Mouse (Mus musculus): ENCODE results near the gene Klk1. TPM values are rescaled to one million over a fixed set of nuclear protein-coding genes. Genes with fewer than 3 reads are reported as not detected.
A peak's percentile ranks its signal among the peaks of the same experiment; 100 is the strongest.
"Not testable (repeated sequence)": the region's sequence is repeated elsewhere in the genome, so short reads cannot be mapped to it uniquely, and the experiment has no call there.

Gene Klk1
- total RNA-seq (2021): under 1 TPM in 1 of 2 experiments, not detected in 1; 0.45 TPM
- long read RNA-seq, experiment 1: 0 reads
- long read RNA-seq, experiment 2, transcript Klk1-201 (5 exons, 954 nt): major isoform, 41 of 47 reads
- long read RNA-seq, experiment 2, partial matches to known transcripts: 6 of 47 reads
- long read RNA-seq, experiment 2, other reads (novel, unspliced or antisense): 0 of 47 reads

DNA sequence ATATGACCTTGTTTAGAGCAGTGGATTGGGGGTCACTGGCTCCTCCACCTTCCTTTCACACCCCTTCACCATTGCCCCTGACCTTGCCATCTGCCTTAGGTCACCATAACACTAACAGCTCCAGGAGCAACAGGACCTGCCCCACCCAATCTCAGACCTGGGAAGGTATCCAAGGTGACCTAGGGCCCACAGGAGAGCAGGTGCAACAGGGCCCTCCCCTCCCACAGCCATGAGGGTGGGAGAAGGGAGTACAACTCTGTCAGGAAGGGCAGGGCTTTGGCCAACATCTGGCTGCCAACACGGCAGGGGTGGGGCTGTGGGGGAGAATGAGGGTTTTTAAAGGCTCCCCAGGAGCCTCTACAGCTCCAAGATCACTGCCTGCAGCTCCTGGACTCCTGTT lies at the start of gene Klk1:
Gene Klk1, plus strand, starts transcription at position 285 of the 400 bp plus-strand sequence.
- DNase-seq: no peak

DNA sequence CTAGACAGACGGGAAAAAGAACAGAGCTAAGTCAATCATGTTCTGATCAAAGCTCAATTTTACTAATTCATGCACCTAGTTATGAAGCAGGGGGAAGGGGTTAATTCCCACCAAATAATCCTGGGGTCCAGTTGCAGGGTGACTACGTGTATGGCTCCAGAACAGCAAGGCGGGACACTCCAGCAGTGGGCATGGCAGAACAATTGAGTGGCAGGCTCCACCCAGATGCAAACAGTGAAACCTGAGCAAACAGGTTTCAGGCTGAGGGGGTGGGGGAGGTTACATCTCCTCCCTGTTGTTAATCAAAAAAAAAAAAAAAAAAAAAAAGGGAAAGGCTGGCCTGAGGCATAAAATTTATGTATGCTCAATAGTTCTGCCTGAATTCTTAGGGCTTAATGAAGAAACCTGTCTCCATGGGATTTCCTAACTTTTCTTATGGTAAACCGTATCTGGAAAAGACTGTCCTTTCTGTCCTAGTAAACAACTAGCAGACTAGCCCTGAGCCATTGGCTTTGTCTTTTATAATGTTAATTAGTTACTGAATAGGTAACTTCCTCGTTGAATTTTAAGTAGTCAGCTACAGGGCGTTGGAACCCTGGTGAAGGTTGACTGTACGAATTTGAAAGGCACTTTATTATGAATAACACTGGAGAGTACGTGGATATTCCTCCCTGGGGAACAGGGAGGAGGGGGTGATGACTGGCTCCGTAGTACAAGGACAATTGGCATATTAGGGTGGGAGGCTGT lies 45.7 kb upstream of the Klk1 start:
- no peak for DNase-seq

DNA sequence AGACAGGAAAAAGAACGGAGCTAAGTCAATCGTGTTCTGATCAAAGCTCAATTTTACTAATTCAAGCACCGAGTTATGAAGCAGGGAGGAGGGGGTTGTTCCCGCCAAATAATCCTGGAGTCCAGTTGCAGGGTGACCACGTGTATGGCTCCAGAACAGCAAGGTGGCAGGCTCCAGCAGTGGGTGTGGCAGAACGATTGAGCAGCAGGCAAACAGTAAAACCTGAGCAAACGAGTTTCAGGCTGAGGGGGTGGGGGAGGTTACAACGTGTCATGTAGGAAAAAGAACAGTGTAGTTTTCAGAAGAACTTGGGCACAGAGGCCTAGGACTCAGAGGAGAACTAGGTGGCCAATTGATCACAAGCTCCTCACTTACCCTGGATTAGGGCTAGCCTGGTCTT lies 38.6 kb upstream of the Klk1 start:
- not testable (repeated sequence) for DNase-seq

- not testable (repeated sequence) for DNase-seq
Measured at GRCm38 (mm10) chr7:44187936-44188335, 37.2 kb upstream of the Klk1 start, which contains the start of gene Klk1b24. TSS of gene Klk1b24 (plus strand) at chr7:44188236.

DNA sequence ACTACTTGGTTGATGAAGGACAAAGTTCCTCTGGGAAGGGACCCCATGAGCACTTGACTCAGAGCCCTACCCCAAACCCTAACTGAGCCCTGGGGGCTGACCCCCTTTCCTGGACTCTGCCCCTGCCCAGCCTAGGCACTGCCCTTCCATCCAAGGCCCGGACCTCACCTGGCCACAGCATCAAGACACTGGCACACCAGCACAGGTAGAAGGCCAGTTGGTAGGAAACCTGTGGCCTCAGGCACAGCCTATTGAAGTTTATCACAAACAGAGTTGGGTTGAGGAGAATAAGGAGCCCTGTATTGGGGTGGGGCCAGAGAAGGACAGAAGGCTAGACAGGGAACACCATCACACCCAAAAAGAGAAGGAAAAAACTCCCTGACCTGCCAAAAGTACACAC lies 31.7 kb upstream of the Klk1 start:
- not testable (repeated sequence) for DNase-seq

- DNase-seq: no peak
Measured at GRCm38 (mm10) chr7:44197891-44198290, 27.3 kb upstream of the Klk1 start, which contains the start of gene Klk1b3. TSS of gene Klk1b3 (plus strand) at chr7:44198191.

DNA sequence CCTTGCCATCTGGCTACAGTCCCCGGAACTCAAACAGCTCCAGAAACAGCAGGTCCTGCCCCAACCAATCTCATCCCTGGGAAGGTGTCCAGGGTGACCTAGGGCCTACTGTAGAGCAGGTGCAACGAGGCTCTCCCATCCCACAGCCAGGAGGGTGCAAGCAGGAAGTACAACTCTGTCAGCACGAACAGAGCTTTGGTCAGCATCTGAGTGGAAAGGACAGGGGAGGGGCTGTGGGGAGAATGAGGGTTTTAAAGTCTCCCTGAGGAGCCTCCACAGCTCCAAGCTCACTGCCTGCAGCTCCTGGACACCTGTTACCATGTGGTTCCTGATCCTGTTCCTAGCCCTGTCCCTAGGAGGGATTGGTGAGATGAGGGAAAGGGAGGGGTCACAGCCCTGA lies 18.0 kb upstream of the Klk1 start, which contains the start of gene Klk1b4:
Gene Klk1b4, plus strand, starts transcription at position 301 of the 400 bp plus-strand sequence.
- DNase-seq: not testable (repeated sequence)

GRCm38 (mm10) chr7:44208307-44208706 lies 16.9 kb upstream of the Klk1 start:
- DNase-seq: no peak

GRCm38 (mm10) chr7:44215645-44216044 lies 9.5 kb upstream of the Klk1 start, which contains the start of gene Klk1b5:
TSS of gene Klk1b5 (plus strand) at chr7:44215945.
- DNase-seq: no peak

GRCm38 (mm10) chr7:44221601-44222000 lies 3.6 kb upstream of the Klk1 start:
- not testable (repeated sequence) for DNase-seq

GRCm38 (mm10) chr7:44222335-44222734 lies 2.8 kb upstream of the Klk1 start:
- DNase-seq: not testable (repeated sequence)

DNA sequence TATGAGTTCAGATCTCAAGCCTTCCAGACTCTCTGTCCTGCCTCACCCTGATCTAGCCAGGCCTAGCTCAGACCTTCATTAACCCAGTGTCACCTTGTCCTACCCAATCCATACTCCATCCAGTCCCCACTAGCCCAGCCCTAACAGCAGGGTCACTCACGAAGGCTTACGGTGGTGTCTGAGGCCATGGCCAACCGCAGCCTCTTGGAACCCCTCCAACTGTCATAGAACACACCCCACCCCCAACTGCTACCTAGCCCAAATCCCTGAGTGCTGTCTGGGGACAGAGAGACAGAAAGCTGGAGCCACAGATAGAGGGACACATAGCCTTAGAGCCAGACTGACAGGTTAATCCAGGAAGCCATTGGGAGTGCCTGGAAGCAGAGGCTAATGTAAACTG lies 10.7 kb downstream of the Klk1 start, which contains the start of gene Gm36864:
Gene Gm36864, plus strand, starts transcription at position 269 of the 400 bp plus-strand sequence.
- DNase-seq: no peak

DNA sequence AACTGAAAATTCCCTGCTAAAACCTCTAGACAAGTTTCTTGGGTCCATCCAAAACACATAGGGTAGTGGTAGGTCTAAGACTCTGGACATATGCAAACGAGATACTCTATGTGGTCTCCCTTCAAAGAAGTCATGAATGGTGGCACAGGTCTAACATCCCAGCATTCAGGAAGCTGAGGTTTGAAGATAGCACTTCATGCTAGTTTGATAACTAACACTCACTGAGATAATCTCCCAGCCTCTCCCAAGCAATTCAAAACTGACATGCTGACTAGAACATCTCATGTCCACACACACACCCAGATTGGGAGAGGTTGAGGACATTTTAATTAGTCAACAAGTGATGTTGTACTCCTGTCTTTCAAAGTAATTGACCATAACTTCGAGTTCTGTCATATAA lies 14.8 kb downstream of the Klk1 start:
- DNase-seq: no peak

DNA sequence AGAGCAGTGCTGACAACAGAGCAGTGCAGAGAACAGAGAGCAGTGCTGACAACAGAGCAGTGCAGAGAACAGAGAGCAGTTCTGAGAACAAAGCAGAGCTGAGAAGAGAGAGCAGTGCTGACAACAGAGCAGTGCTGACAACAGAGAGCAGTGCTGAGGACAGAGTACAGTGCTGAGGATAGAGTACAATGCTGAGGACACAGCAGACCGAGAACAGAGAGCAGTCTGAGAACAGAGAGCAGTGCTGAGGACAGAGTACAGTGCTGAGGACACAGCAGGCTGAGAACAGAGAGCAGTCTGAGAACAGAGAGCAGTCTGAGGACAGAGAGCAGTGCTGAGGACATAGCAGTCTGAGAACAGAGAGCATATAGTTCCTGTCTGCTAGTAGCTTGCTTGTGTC lies 15.6 kb downstream of the Klk1 start:
- no peak for DNase-seq

- no peak for DNase-seq
Measured at GRCm38 (mm10) chr7:44241163-44241562, 16.0 kb downstream of the Klk1 start.

DNA sequence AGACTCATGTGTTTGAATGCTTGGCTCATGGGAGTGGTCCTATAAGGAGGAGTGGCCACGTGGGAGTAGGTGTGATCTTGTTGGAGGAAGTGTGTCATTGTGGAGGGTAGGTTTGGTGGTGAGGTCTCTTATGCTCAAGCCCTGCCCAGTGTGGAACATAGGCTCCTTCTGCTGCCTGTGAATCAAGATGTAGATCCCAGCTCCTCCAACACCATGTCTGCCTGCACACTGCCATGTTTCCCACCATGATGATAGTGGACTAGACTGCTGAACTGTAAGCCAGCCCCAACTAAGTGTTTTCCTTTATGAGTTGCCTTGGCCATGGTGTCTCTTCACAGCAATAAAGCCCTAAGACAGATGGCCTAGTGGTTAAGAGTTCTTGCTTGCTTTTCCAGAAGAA lies 18.9 kb downstream of the Klk1 start:
- no peak for DNase-seq

GRCm38 (mm10) chr7:44246055-44246983 lies 21.2 kb downstream of the Klk1 start, which contains the start of the genes 1700028J19Rik and 2410002F23Rik:
TSS of gene 1700028J19Rik (minus strand) at chr7:44246695.
TSS of gene 2410002F23Rik (plus strand) at chr7:44246722.
- DNase-seq: peak; percentile 94

DNA sequence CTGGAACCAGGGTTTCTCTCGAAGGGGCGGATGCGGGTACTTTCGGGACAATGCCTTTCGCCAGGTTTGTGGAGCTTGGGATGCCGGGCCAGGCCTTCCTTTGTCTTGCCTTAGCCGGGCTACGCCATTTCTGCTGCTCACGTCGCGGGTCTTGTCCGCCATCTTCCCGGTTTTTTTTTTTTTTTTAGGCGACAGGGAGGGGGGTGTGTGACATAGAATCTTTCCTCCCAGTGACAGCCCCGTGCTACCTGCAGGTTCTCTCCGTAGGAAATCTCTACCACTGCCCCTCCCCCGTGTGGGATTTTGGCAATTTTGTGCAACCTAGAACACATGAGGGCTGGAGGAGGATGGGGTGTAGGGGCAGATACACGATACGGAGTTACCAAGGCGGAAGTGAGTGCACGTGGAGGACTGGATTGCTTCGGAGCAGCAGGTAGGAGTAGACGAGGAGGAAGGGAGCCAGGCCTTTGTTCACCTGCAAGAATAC lies 21.9 kb downstream of the Klk1 start:
- DNase-seq: no peak

DNA sequence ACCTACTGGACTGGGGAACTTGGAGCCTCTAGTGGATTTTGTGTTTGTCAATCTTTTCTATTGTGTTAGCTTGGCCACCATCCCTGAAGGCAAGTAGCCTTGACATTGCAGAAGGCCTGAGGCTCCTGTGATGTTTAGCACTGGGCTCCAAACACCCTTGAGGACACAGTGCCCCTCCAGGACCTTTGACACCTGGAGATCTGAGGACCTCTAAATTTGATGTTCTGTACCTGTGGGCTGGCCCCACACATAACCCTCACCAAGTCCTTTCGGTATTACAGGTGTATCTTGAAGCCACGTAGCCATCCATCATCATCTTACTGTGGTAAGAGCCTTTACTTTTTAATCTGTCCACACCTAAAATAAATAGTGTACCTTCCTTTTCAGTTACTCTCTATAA lies 22.8 kb downstream of the Klk1 start:
- no peak for DNase-seq

- DNase-seq: no peak
Measured at GRCm38 (mm10) chr7:44249248-44249647, 24.1 kb downstream of the Klk1 start.

GRCm38 (mm10) chr7:44250732-44251275 lies 25.6 kb downstream of the Klk1 start:
- peak; percentile 80 for DNase-seq

Measured in adrenal gland, postnatal 10 days (tissue).